Mouse (Mus musculus): ENCODE measurements around the gene Abhd5.
A peak's percentile ranks its signal among the peaks of the same experiment; 100 is the strongest.

Gene Abhd5

GRCm38 (mm10) chr9:122415056-122415775, 63.8 kb downstream of the Abhd5 start:
- no peak for DNase-seq (ENCODE audit: low spot score in 2 of 2)

GRCm38 (mm10) chr9:122416617-122417016, 65.2 kb downstream of the Abhd5 start:
- DNase-seq (ENCODE audit: low spot score in 2 of 2): no peak

- no peak for DNase-seq (ENCODE audit: low spot score in 2 of 2)
These were observed 68.9 kb downstream of the Abhd5 start for GRCm38 (mm10) chr9:122420195-122420756.

GRCm38 (mm10) chr9:122420772-122421764, 69.7 kb downstream of the Abhd5 start:
- peak; percentile 71 to 87 for DNase-seq (ENCODE audit: low spot score in 2 of 2)

GRCm38 (mm10) chr9:122421911-122422310, 70.5 kb downstream of the Abhd5 start:
- no peak for DNase-seq (ENCODE audit: low spot score in 2 of 2)

GRCm38 (mm10) chr9:122422706-122423105, 71.3 kb downstream of the Abhd5 start:
- DNase-seq (ENCODE audit: low spot score in 2 of 2): no peak

GRCm38 (mm10) chr9:122423146-122423545, 71.7 kb downstream of the Abhd5 start:
- no peak for DNase-seq (ENCODE audit: low spot score in 2 of 2)

GRCm38 (mm10) chr9:122424941-122425608, 73.7 kb downstream of the Abhd5 start:
- DNase-seq (ENCODE audit: low spot score in 2 of 2): peak; percentile 34 to 70

- DNase-seq (ENCODE audit: low spot score in 2 of 2): no peak
These were observed 77.7 kb downstream of the Abhd5 start for GRCm38 (mm10) chr9:122429058-122429649.

GRCm38 (mm10) chr9:122429685-122430084, 78.3 kb downstream of the Abhd5 start:
- no peak for DNase-seq (ENCODE audit: low spot score in 2 of 2)

Measured in urinary bladder, postnatal 4 days (tissue).